Mouse (Mus musculus) forebrain, embryonic 12.5 days (tissue): ENCODE measurements around the gene Rhd. TPM values are rescaled to one million over a fixed set of nuclear protein-coding genes. Genes with fewer than 3 reads are reported as not detected.
A peak's percentile ranks its signal among the peaks of the same experiment; 100 is the strongest.

Experiments
- ATAC-seq: fragments of 200-750 bp; cut with Nextera tagmentation; 2 replicates; pipeline ENCODE4 v1.8.0; 2017; ENCODE audit warnings: moderate TSS enrichment; ENCODE audit not compliant: low FRiP score
- H3K27ac ChIP-seq: fragments of 300-500 bp; sonication (generic); 2 replicates; pipeline ENCODE4 v1.5.1; 2016; ENCODE audit warnings: mild to moderate bottlenecking
- H3K27me3 ChIP-seq: fragments of 300-500 bp; sonication (generic); 2 replicates; pipeline ENCODE4 v1.6.1; 2016; ENCODE audit warnings: mild to moderate bottlenecking
- H3K36me3 ChIP-seq: fragments of 300-500 bp; sonication (generic); replicated peaks from 2 replicates; pipeline ENCODE4 v1.6.1; 2016; ENCODE audit warnings: mild to moderate bottlenecking
- H3K4me1 ChIP-seq: fragments of 300-500 bp; sonication (generic); 2 replicates; pipeline ENCODE4 v1.6.1; 2016
- H3K4me2 ChIP-seq: fragments of 300-500 bp; sonication (generic); 2 replicates; pipeline ENCODE4 v1.6.1; 2016; ENCODE audit warnings: mild to moderate bottlenecking, moderate library complexity
- H3K4me3 ChIP-seq: fragments of 300-500 bp; sonication (generic); replicated peaks from 2 replicates; pipeline ENCODE4 v1.5.1; 2016; ENCODE audit warnings: mild to moderate bottlenecking
- H3K9ac ChIP-seq: fragments of 300-500 bp; sonication (generic); 2 replicates; pipeline ENCODE4 v1.6.1; 2016; ENCODE audit warnings: mild to moderate bottlenecking
- H3K9me3 ChIP-seq: fragments of 300-500 bp; sonication (generic); 2 replicates; pipeline ENCODE4 v1.6.1; 2016
- WGBS: fragments of 180-500 bp; shearing (Covaris S2); methylation state at CpG from one replicate; pipeline ENCODE4 v1.1.7; 2016; 5-methylcytosine and 5-hydroxymethylcytosine counted together
- polyA plus RNA-seq: library from polyadenylated mRNA; unstranded; fragments of >200 nt; fragmentation: Nextera tagmentation; extraction: Ambion mirVana; gene quantifications from 2 replicates; pipeline ENCODE4 v1.2.1, GENCODE M21; 2016

The Rhd gene
- polyA plus RNA-seq, 1 experiment from 2014 or later = 7.5 TPM

DNA sequence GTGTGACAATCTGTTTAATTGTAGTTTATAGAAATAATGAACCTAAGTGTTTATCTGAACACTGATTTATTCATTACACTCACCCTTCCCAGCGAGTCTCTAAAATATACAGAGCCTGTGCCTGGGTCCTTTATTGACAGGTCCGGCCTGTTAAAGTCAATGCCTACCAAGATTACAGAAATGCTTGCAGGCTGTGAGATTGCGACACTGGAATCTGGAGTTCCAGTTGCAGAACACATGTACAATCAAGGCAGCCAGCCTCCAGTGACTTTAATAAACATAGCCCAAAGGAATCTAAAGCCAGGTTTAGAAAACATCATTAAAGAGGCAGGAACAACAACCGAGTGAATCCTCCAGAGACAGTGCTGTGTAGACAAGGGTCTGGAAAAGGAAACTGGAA lies 16.7 kb upstream of the Rhd start:
- Histone ChIP-seq H3K36me3 (no peaks in the 10 kb centered on the region), H3K4me2 (no peak overlapping the region), H3K4me3 (no peak overlapping the region), H3K9ac (no peak overlapping the region), H3K4me1 (peaks cover 23% of the 10 kb centered on the region), H3K9me3 (no peaks in the 10 kb centered on the region), H3K27ac (no peak overlapping the region), H3K27me3 (no peaks in the 10 kb centered on the region)
- no peak for ATAC-seq
- 89% methylated on average over 4 of the region's 4 CpGs for WGBS

DNA sequence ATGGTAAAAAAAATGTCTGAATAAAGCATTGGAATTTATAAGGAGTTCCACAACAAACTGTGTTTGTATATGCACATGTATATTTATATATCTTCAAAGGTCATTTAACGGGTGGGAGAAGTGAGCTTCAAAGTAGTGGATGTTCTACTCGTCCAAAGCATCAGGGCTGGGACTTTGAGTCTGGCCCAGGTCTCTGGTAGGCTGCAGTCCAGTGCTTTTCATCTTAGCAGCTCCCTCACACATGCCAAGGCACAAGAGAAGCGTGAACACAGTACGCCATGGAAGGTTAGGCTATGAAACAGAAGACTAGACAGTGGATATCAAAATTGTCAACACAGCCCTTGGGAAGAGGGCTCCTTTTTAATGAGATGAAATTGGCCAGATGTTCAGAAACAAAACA lies 13.8 kb upstream of the Rhd start:
- no peak overlapping the region; the same call in 1 of the 2 replicates for H3K4me3 ChIP-seq
- WGBS = 80% methylated on average over 4 of the region's 4 CpGs
- no peak for ATAC-seq
- H3K9me3 ChIP-seq = no peaks in the 10 kb centered on the region
- H3K27ac ChIP-seq = no peak overlapping the region
- peaks cover 26% of the 10 kb centered on the region for H3K4me1 ChIP-seq
- H3K36me3 ChIP-seq = no peaks in the 10 kb centered on the region
- peak overlapping the region; percentile 23; the same call in 1 of the 2 replicates for H3K4me2 ChIP-seq
- no peak overlapping the region for H3K9ac ChIP-seq
- H3K27me3 ChIP-seq = peaks cover 12% of the 10 kb centered on the region

DNA sequence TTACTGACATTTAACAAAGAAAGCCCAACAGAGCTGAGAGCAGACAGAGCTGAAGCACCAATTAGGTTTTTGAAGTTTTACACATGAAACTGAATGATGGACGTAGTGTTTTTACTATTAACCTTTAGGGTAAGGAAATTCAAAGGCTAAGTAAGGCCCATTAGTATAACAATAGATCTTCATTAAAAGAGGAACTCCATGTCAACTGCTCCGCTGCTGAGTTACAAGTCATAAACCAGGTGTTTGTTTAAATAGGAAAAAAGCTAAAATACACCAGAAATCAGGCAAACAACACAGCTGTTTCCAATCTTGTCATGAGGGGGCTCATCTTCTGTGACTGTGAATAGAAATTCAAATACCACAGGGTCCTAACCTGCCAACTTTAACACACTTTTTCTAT lies 13.1 kb upstream of the Rhd start:
- Histone ChIP-seq H3K4me1 (peaks cover 26% of the 10 kb centered on the region), H3K4me3 (peak overlapping the region; percentile 100), H3K27me3 (peaks cover 19% of the 10 kb centered on the region), H3K9ac (0 out of 2 replicates have a peak overlapping the region, but pooled peaks have one; percentile 100), H3K36me3 (no peaks in the 10 kb centered on the region), H3K9me3 (no peaks in the 10 kb centered on the region), H3K4me2 (peak overlapping the region; percentile 77), H3K27ac (no peak overlapping the region)
- 24% methylated on average over 2 of the region's 2 CpGs for WGBS
- no peak for ATAC-seq

DNA sequence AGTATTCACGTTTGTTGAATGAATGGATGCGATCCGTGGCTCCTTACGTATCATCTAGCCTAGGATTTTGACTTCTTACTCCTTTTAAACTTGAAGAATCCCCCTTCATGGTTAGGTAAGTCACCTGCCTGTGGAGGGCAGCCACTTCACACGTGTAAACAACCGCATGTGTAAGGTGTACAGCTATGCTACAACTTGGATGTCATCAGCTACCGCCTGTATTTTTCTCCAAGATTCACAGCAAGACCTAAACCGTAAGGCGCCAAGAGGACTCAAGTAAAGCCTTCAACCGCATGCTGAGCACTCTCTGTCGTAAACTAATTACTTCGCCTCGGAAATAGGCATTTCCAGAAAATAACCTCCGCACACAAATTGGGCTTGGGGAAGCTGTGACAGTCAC lies 12.5 kb upstream of the Rhd start:
- Histone ChIP-seq H3K9ac (peak overlapping the region; percentile 100), H3K27ac (no peak overlapping the region), H3K27me3 (peaks cover 25% of the 10 kb centered on the region), H3K4me2 (peak overlapping the region; percentile 77), H3K4me1 (peaks cover 26% of the 10 kb centered on the region), H3K36me3 (no peaks in the 10 kb centered on the region), H3K9me3 (no peaks in the 10 kb centered on the region), H3K4me3 (peak overlapping the region; percentile 100)
- ATAC-seq = no peak
- WGBS = 12% methylated on average over 14 of the region's 14 CpGs

DNA sequence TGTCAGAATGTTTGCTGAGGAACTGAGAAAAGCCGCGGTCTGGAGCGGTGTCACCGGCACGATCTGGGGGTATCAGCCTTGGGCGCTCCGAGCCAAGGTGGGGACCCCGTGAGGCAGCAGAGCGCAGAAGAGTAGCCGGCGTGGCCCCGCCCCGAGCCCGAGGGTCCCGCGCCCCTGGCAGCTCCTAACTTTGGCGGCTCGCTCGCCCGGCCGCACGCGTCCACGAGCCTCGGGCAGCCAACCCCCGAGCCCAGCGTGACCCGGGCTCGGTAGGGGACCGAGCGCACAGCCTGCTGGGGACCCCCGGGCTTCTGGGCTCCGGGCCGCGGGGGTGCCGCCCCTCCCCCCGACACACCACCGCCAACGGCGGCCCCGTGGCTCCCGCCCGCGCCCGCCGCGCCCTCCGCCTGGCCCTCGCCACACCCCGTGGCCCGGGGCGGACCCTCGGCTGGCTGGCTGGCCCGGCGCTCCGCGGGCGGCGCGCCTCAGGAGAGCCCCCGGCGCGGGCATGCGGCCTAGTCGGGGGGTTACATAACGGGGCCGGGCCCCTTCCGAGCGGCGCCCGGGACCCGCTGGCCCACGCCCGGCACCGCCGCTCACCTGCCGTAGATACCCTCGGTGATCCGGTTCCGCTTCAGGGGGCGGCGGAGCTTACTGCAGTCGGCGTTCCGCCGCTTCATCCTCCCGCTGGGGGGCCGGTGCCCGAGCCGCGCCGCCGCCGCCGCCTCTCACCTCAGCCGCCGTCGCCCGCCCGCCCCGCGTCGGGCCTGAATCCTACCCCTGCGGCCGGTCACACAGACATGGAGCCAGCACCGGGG lies 11.7 kb upstream of the Rhd start:
- no peaks in the 10 kb centered on the region for H3K9me3 ChIP-seq
- H3K4me2 ChIP-seq = peak overlapping the region; percentile 77
- H3K27me3 ChIP-seq = peaks cover 28% of the 10 kb centered on the region
- H3K4me1 ChIP-seq = peaks cover 22% of the 10 kb centered on the region
- peak overlapping the region; percentile 100 for H3K9ac ChIP-seq
- peak overlapping the region; percentile 96 for H3K27ac ChIP-seq
- under 1% methylated on average over 80 of the region's 106 CpGs for WGBS
- no peaks in the 10 kb centered on the region for H3K36me3 ChIP-seq
- H3K4me3 ChIP-seq = peak overlapping the region; percentile 100
- peak; percentile 36 for ATAC-seq

DNA sequence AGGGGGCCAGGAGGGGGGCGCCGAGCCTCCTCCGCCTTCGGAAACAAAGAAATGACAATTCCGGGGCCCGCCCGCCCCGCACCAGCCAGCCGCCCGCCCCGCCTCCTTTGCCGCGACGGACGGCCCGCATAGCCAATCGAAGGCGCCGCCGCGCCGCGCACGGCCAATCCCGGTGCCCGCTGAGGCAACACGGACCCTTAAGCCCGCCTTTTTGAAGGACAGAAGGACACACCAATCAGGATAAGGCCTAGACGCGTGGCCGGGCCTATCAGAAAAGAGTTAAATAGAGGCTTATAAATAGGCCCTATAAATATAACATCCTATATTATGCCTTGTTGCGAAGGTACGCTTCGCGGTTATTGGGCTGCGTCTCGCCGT lies 11.1 kb upstream of the Rhd start, which contains the start of gene Maco1:
Maco1 (minus strand) TSS at position 87 of the 378 bp plus-strand sequence.
- peak within 1 kb of the TSS; percentile 77 for H3K4me2 ChIP-seq
- peak; percentile 98 for ATAC-seq
- WGBS = under 1% methylated on average over 37 of the region's 38 CpGs
- peak within 1 kb of the TSS; percentile 100 for H3K9ac ChIP-seq
- H3K27me3 ChIP-seq = peaks cover 28% of the 10 kb centered on the region
- peak within 1 kb of the TSS; percentile 96 for H3K27ac ChIP-seq
- H3K36me3 ChIP-seq = no peaks in the 10 kb centered on the region
- H3K4me3 ChIP-seq = peak within 1 kb of the TSS; percentile 100
- H3K4me1 ChIP-seq = peaks cover 19% of the 10 kb centered on the region
- no peaks in the 10 kb centered on the region for H3K9me3 ChIP-seq

DNA sequence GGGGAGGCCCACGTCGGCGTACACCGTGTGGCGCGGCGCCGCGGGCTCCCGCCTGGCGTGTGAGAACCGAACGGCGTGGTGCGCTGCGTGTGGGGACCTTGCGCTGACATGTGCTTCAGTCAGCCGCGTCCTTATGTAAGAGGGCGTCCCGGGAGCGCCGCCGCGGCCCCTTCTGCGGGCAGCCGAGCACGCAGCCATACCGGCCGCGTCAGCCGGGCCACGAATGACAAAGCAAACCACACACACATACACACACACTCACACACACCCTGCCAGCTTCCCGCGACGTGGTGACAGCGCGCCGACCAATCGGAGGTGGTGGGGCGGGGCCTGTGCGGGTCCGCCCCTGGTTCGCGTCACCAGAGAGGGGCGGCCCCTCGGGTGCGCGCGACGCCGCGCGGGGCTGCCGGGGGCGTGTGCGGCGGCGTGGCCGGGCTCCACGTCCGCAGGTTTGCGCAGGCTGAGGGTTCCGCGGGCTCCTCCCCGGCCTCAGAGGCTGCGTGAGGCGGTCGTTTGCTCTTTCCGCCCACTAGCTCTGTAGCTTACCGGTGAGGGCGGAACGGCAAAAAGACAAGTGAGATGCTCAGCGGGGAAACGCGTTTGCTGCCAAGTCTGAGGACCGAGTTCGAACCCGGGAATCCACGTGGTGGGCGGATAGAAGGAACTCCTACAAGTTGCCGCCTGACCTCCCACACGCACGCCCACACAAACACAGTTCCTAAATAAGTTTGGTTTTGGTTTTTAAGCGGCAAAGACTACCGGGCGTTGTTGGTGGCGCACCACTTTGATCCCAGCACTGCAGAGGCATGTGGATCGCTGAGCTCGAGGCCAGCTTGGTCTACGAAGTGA lies 10.5 kb upstream of the Rhd start:
- WGBS = 1% methylated on average over 84 of the region's 91 CpGs
- H3K9me3 ChIP-seq = no peaks in the 10 kb centered on the region
- peaks cover 19% of the 10 kb centered on the region for H3K4me1 ChIP-seq
- H3K4me2 ChIP-seq = peak overlapping the region; percentile 66
- H3K36me3 ChIP-seq = no peaks in the 10 kb centered on the region
- peak; percentile 95 for ATAC-seq
- H3K27ac ChIP-seq = peak overlapping the region; percentile 96
- H3K9ac ChIP-seq = peak overlapping the region; percentile 65
- H3K27me3 ChIP-seq = peaks cover 28% of the 10 kb centered on the region
- H3K4me3 ChIP-seq = peak overlapping the region; percentile 100

DNA sequence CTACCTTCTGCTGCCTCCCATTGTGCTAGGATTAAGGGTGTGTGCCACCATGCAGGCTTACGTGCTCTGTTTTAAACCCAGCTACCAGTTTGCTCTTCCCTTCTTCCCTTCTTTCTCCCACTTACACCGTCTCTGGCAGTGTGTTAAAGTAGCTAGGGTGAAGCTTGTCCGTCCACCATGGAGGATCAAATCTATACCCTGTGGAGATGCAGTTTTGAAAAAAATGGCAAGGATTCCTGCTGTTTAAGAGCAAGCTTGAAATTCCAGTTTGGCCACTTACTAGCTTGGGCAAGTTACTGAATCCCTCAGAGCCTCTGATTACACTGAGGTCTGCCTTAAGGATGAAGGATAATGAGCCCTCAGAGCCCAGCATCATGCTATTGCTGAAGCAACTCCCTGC lies 9.0 kb upstream of the Rhd start:
- Histone ChIP-seq H3K27me3 (peaks cover 28% of the 10 kb centered on the region), H3K27ac (no peak overlapping the region), H3K4me1 (peaks cover 19% of the 10 kb centered on the region), H3K9ac (no peak overlapping the region), H3K4me3 (no peak overlapping the region), H3K4me2 (no peak overlapping the region), H3K36me3 (no peaks in the 10 kb centered on the region), H3K9me3 (no peaks in the 10 kb centered on the region)
- no peak for ATAC-seq
- WGBS = 38% methylated on average over 3 of the region's 3 CpGs

DNA sequence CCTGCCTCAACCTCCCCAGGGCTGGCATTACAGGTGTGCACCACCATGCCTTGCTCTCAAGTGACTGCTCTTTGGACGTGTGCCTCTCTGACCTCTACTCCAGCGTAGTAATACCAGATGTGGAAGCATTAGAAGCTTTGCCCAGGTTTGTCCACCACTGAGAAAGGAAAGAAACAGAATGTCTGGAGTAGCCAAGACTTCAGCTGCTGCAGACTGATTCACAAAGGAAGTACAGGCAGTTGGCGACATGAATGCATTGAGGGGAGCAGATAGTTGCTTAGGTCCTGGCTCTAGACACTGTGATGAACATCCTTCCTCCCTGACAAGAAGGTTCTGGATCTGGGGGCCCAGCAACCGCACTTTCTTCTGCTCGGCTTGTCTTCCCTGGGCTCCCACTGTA lies 8.3 kb upstream of the Rhd start:
- 66% methylated on average over 5 of the region's 5 CpGs for WGBS
- H3K27ac ChIP-seq = no peak overlapping the region
- ATAC-seq = no peak
- H3K4me3 ChIP-seq = no peak overlapping the region
- no peak overlapping the region for H3K4me2 ChIP-seq
- no peaks in the 10 kb centered on the region for H3K9me3 ChIP-seq
- H3K27me3 ChIP-seq = peaks cover 28% of the 10 kb centered on the region
- peaks cover 14% of the 10 kb centered on the region for H3K4me1 ChIP-seq
- no peak overlapping the region for H3K9ac ChIP-seq
- H3K36me3 ChIP-seq = no peaks in the 10 kb centered on the region

DNA sequence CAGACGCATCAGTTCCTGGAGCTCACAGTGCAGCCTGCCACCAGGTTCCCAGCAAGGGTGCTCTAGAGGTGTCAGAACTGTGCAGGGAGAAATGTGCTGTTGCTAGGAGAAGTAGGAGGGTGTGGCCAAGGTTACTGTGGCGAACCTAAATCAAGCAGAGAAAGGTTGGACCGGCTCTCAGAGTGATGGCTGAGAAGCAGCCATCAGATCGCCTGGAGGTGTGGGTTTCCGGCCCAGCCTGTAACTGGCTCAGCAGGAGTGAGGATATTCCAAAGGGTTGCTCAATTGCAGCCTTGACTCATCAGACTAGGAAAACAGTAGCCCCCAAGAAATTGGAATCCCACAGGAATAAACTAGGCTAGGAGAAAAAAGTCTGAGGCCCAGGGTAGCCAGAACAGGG lies 7.8 kb upstream of the Rhd start:
- Histone ChIP-seq H3K4me2 (no peak overlapping the region), H3K4me1 (peaks cover 10% of the 10 kb centered on the region), H3K27me3 (peaks cover 28% of the 10 kb centered on the region), H3K9me3 (no peaks in the 10 kb centered on the region), H3K27ac (no peak overlapping the region), H3K9ac (no peak overlapping the region), H3K36me3 (no peaks in the 10 kb centered on the region), H3K4me3 (no peak overlapping the region)
- 32% methylated on average over 5 of the region's 5 CpGs for WGBS
- ATAC-seq = no peak

DNA sequence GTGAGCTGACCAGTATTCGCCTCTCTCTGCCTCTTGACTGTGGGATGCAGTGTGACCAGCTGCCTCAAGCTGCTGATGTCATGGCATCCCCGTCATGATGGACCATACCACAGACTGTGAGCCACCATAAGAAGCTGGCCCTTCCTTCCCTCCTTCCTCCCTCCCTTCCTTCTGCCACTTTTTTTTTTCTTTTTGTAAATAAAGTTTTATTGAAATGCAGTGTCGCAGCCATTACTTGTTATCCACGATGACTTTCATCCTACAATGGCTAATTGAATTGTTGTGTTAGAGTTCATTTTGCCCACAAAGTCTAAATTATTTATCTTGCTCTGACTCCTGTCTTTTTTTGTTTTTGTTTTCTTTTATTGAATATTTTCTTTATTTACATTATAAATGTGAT lies 5.8 kb upstream of the Rhd start:
- Histone ChIP-seq H3K9ac (no peak overlapping the region), H3K27ac (no peak overlapping the region), H3K4me3 (no peak overlapping the region), H3K4me2 (no peak overlapping the region), H3K36me3 (no peaks in the 10 kb centered on the region), H3K4me1 (peaks cover 3% of the 10 kb centered on the region; the same call in 1 of the 2 replicates), H3K27me3 (peaks cover 28% of the 10 kb centered on the region), H3K9me3 (no peaks in the 10 kb centered on the region)
- 87% methylated on average over 4 of the region's 4 CpGs for WGBS
- no peak for ATAC-seq

DNA sequence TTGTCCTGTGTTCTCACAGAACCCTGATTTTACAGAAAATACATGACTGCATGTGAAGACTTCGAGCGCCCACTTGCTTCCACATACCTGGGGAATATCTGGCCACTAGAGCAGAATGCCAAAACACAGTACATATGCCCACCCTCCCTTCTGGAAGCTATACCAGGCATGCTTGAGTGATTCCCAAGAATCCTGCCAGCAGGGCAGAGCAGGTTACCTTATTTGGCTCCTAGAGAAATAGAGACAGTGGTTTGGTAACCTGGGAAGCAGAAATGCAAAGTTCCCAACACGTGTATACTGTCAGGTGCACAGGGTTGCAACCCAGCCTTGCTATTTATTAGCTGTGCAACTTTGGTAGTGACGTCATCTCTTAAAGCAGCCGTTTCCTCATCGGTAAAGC lies 2.5 kb upstream of the Rhd start:
- Histone ChIP-seq H3K4me1 (no peaks in the 10 kb centered on the region), H3K9me3 (no peaks in the 10 kb centered on the region), H3K27me3 (0 out of 2 replicates have a peak, but pooled peaks cover 3% of the 10 kb centered on the region), H3K4me2 (no peak overlapping the region), H3K36me3 (no peaks in the 10 kb centered on the region), H3K4me3 (no peak overlapping the region), H3K27ac (no peak overlapping the region), H3K9ac (no peak overlapping the region)
- ATAC-seq = no peak
- 88% methylated on average over 6 of the region's 6 CpGs for WGBS
